Mouse (Mus musculus) heart, postnatal 36 days (tissue): Measurements from ENCODE around the gene Adam19. TPM values are rescaled to one million over a fixed set of nuclear protein-coding genes. Genes with fewer than 3 reads are reported as not detected.

ENCODE experiments used
- DNase-seq, 2 experiments: peaks; one replicate each; pipeline ENCODE4 v3.0.0; 2021 to 2022
- intact Hi-C: fragments of 180-260 bp; cut with DNase I; formaldehyde crosslinking; loops from one replicate; pipeline ENCODE4 v1.15.1; 2025
- total RNA-seq, 2 experiments: library from RNA; stranded (reverse); gene quantifications; 2 replicates each; pipeline ENCODE4 v1.2.3; 2021

The Adam19 gene
- total RNA-seq, 2 experiments from 2014 or later, result 21.2 to 49.2 TPM

- intact Hi-C loops, result loop anchor here (2.0 kb wide), 1 partner anchor 14 kb away; no protein-coding TSS in a partner anchor
These were observed 15.0 kb downstream of the Adam19 start for GRCm38 (mm10) chr11:46070789-46071188.

GRCm38 (mm10) chr11:46072466-46073060 is 16.8 kb downstream of the Adam19 start:
- no peak for DNase-seq
- intact Hi-C loops, result no loop called here

More at GRCm38 (mm10) chr11:46070789-46071188, 15.0 kb downstream of the Adam19 start:
- no peak for DNase-seq

GRCm38 (mm10) chr11:46073061-46073849 is 17.5 kb downstream of the Adam19 start:
- no peak for DNase-seq

GRCm38 (mm10) chr11:46073850-46074688 is 18.3 kb downstream of the Adam19 start:
- no peak for DNase-seq
- intact Hi-C loops, result no loop called here

More at GRCm38 (mm10) chr11:46073061-46073849, 17.5 kb downstream of the Adam19 start:
- intact Hi-C loops, result no loop called here

GRCm38 (mm10) chr11:46075507-46075906 is 19.7 kb downstream of the Adam19 start:
- no peak for DNase-seq
- intact Hi-C loops, result no loop called here

GRCm38 (mm10) chr11:46076442-46077158 is 20.8 kb downstream of the Adam19 start:
- no peak for DNase-seq
- intact Hi-C loops, result no loop called here

- no peak for DNase-seq
- intact Hi-C loops, result no loop called here
These were observed 21.5 kb downstream of the Adam19 start for GRCm38 (mm10) chr11:46077304-46077703.

- intact Hi-C loops, result no loop called here
- no peak for DNase-seq
These were observed 22.1 kb downstream of the Adam19 start for GRCm38 (mm10) chr11:46077732-46078375.

- no peak for DNase-seq
- intact Hi-C loops, result no loop called here
These were observed 25.3 kb downstream of the Adam19 start for GRCm38 (mm10) chr11:46081075-46081474.

- intact Hi-C loops, result no loop called here
- DNase-seq, result no peak
These were observed 27.6 kb downstream of the Adam19 start for GRCm38 (mm10) chr11:46083405-46083804.

GRCm38 (mm10) chr11:46083835-46084444 is 28.1 kb downstream of the Adam19 start:
- intact Hi-C loops, result no loop called here
- no peak for DNase-seq

GRCm38 (mm10) chr11:46084568-46084967 is 28.8 kb downstream of the Adam19 start:
- intact Hi-C loops, result no loop called here
- no peak for DNase-seq

GRCm38 (mm10) chr11:46085398-46086163 is 29.8 kb downstream of the Adam19 start:
- DNase-seq, result peak in 1 of 2 experiments; percentile 63
- intact Hi-C loops, result no loop called here

- DNase-seq, result no peak
These were observed 30.7 kb downstream of the Adam19 start for GRCm38 (mm10) chr11:46086446-46086845.

GRCm38 (mm10) chr11:46089081-46089713 is 33.4 kb downstream of the Adam19 start:
- intact Hi-C loops, result no loop called here
- no peak for DNase-seq

More at GRCm38 (mm10) chr11:46086446-46086845, 30.7 kb downstream of the Adam19 start:
- intact Hi-C loops, result no loop called here

GRCm38 (mm10) chr11:46090036-46090725 is 34.4 kb downstream of the Adam19 start:
- intact Hi-C loops, result no loop called here
- no peak for DNase-seq

- intact Hi-C loops, result no loop called here
These were observed 35.3 kb downstream of the Adam19 start for GRCm38 (mm10) chr11:46090951-46091667.

More at GRCm38 (mm10) chr11:46090951-46091667, 35.3 kb downstream of the Adam19 start:
- DNase-seq, result no peak
